Mouse (Mus musculus) limb, embryonic 11.5 days (tissue): Measurements from ENCODE around the gene Dxo. TPM values are rescaled to one million over a fixed set of nuclear protein-coding genes. Genes with fewer than 3 reads are reported as not detected.
A peak's percentile ranks its signal among the peaks of the same experiment; 100 is the strongest.

Source experiments
- ATAC-seq: fragments of 200-750 bp; cut with Nextera tagmentation; 2 replicates; pipeline ENCODE4 v1.8.0; 2017; ENCODE audit warnings: low read depth; ENCODE audit not compliant: insufficient number of reproducible peaks, low FRiP score, low TSS enrichment
- DNase-seq: peaks from one replicate; pipeline ENCODE4 v3.0.0-alpha.2; 2015; ENCODE audit warnings: low spot score
- H3K27ac ChIP-seq: fragments of 300-500 bp; sonication (generic); replicated peaks from 2 replicates; pipeline ENCODE4 v1.5.1; 2014; ENCODE audit warnings: low read depth, mild to moderate bottlenecking, low read length
- H3K27me3 ChIP-seq: fragments of 300-500 bp; sonication (generic); 2 replicates; pipeline ENCODE4 v1.6.1; 2014; ENCODE audit warnings: mild to moderate bottlenecking, low read length, mixed read lengths; ENCODE audit not compliant: control insufficient read depth, insufficient read depth
- H3K36me3 ChIP-seq: fragments of 300-500 bp; sonication (generic); 2 replicates; pipeline ENCODE4 v1.6.1; 2014; ENCODE audit warnings: mild to moderate bottlenecking, low read length, moderate library complexity, mixed read lengths; ENCODE audit not compliant: control insufficient read depth, insufficient read depth
- H3K4me1 ChIP-seq: fragments of 300-500 bp; sonication (generic); 2 replicates; pipeline ENCODE4 v1.6.1; 2014; ENCODE audit warnings: low read length, mixed read lengths; ENCODE audit not compliant: control insufficient read depth, insufficient read depth
- H3K4me2 ChIP-seq: fragments of 300-500 bp; sonication (generic); 2 replicates; pipeline ENCODE4 v1.6.1; 2014; ENCODE audit warnings: low read depth, mild to moderate bottlenecking, moderate library complexity; ENCODE audit not compliant: severe bottlenecking
- H3K4me3 ChIP-seq: fragments of 300-500 bp; sonication (generic); 2 replicates; pipeline ENCODE4 v1.5.1; 2014; ENCODE audit warnings: low read depth, low read length
- H3K9ac ChIP-seq: fragments of 300-500 bp; sonication (generic); 2 replicates; pipeline ENCODE4 v1.6.1; 2014; ENCODE audit warnings: mild to moderate bottlenecking, low read length
- H3K9me3 ChIP-seq: fragments of 300-500 bp; sonication (generic); 2 replicates; pipeline ENCODE4 v1.6.1; 2016; ENCODE audit warnings: low read length; ENCODE audit not compliant: control insufficient read depth
- WGBS: fragments of 180-500 bp; shearing (Covaris S2); extraction: QIAGEN DNeasy Blood & Tissue Kit; methylation state at CpG from one replicate; pipeline ENCODE4 v1.1.7; 2014; 5-methylcytosine and 5-hydroxymethylcytosine counted together
- polyA plus RNA-seq: library from polyadenylated mRNA; unstranded; fragments of >200 nt; fragmentation: Nextera tagmentation; extraction: Ambion mirVana; gene quantifications from 2 replicates; pipeline ENCODE4 v1.2.1, GENCODE M21; 2014

The Dxo gene
- polyA plus RNA-seq, 1 experiment from 2014 or later, result 74.6 TPM

DNA sequence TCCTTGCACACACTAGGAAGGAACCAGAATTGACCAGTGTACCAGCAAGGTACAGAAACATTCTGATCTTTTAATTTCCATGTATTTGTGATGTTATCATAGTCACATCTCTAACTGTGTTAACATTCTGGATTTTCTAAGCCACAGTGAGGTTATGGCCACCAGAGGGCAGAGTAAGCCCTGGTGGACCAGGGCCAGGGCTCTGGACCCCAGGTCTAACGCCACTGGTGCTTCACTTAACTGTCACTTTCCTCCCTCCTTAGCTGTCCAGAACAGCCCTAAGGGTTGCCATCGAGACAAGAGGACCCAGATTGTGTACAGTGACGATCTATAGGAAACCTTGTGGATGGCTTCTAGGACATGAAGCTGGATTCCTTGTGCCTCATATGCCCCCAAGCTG lies 19.0 kb downstream of the Dxo start:
- Histone ChIP-seq H3K36me3 (peaks cover 18% of the 10 kb centered on the region), H3K27ac (no peak overlapping the region), H3K27me3 (no peaks in the 10 kb centered on the region), H3K4me2 (no peak overlapping the region), H3K4me1 (peaks cover 10% of the 10 kb centered on the region), H3K9ac (no peak overlapping the region), H3K9me3 (no peaks in the 10 kb centered on the region), H3K4me3 (no peak overlapping the region)
- DNase-seq (peak; percentile 65), ATAC-seq (no peak)
- WGBS, result 46% methylated on average over 3 of the region's 3 CpGs

DNA sequence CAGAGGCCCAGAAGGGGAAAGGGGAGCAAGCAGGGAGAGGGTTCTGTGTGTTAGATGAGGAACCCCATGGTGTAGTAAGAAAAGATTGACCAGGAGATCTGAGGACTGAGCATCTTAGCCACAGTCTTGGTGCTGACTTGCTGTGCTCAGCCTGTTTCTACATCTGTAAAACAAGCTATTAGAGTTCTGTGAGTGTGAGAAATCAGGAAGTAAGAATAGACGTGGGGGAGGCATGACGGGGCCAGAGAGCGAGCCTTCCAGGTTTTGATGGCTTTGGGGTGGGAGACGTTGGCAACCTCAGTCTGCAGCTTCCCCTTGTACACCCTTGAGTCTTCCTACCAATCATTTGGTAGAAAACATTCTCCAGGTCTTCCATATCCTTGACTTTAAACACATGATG lies 21.9 kb downstream of the Dxo start:
- H3K4me3 ChIP-seq, result no peak overlapping the region
- no peaks in the 10 kb centered on the region for H3K4me1 ChIP-seq
- no peak overlapping the region for H3K4me2 ChIP-seq
- 86% methylated on average over 4 of the region's 4 CpGs for WGBS
- no peaks in the 10 kb centered on the region for H3K27me3 ChIP-seq
- H3K36me3 ChIP-seq, result peaks cover 14% of the 10 kb centered on the region
- no peaks in the 10 kb centered on the region for H3K9me3 ChIP-seq
- ATAC-seq (no peak), DNase-seq (no peak)
- H3K27ac ChIP-seq, result no peak overlapping the region
- no peak overlapping the region for H3K9ac ChIP-seq

DNA sequence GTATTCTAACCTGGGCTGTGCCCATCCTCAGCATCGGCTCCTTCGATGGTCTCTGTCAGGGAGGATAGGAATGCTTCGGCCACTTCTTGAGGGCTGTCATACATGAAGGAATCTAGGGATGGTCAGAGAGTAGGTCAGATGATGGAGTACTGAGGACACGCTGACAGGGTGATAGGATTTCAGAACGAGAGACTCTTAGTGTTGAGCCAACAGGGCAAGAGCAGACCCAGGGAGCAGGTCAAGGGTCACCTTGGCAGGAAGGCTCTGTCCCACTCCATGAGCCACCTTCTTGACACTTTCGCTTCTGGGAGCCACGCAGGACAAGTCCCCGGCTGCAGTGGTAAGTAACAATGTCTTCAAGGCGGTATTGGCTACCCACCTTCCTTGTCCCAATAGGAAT lies 23.7 kb downstream of the Dxo start:
- Histone ChIP-seq H3K4me3 (no peak overlapping the region), H3K36me3 (peaks cover 7% of the 10 kb centered on the region), H3K27me3 (no peaks in the 10 kb centered on the region), H3K9ac (no peak overlapping the region), H3K9me3 (no peaks in the 10 kb centered on the region), H3K4me1 (no peaks in the 10 kb centered on the region), H3K27ac (no peak overlapping the region), H3K4me2 (no peak overlapping the region)
- DNase-seq, result no peak
- ATAC-seq, result no peak
- 89% methylated on average over 9 of the region's 9 CpGs for WGBS

DNA sequence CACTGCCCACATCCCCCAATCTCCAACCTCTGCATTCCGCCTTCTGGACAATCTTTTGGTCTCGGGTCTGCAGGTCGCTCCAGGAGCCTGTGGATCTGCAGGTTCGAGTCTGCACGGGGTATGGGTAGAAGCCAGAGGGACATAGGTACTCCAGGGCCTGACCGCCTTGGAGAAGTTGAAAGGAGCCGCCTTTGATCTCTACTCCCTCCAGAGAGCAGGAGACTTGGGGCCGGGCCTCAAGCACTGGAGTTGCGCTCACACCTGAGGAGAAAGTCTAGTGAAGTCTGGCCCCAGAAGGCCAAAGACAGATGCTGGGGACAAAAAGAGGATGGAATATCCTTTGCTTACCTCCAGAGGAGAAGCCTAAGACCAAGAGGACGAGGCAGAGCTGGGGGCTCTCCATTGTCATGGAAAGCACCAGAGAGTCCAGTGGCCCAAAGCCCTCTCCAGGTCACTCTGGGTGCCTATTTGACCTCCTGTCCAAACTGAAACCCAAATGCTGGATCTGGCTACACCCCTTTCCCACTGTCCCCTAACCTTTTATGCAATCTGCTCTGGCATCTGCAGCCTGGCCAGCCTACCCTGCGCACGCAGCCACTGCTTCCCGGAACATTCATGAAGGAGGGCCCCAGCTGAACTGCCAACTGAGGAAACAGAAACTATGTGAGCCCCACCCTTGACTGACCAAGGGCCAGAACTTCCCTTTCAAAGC lies 25.0 kb downstream of the Dxo start:
- ATAC-seq, result no peak
- no peak overlapping the region for H3K4me3 ChIP-seq
- WGBS, result 63% methylated on average over 13 of the region's 13 CpGs
- no peak for DNase-seq
- H3K36me3 ChIP-seq, result peaks cover 4% of the 10 kb centered on the region; the same call in 1 of the 2 replicates
- no peaks in the 10 kb centered on the region for H3K27me3 ChIP-seq
- H3K9ac ChIP-seq, result no peak overlapping the region
- H3K4me1 ChIP-seq, result no peaks in the 10 kb centered on the region
- no peak overlapping the region for H3K4me2 ChIP-seq
- H3K27ac ChIP-seq, result no peak overlapping the region
- H3K9me3 ChIP-seq, result no peaks in the 10 kb centered on the region

DNA sequence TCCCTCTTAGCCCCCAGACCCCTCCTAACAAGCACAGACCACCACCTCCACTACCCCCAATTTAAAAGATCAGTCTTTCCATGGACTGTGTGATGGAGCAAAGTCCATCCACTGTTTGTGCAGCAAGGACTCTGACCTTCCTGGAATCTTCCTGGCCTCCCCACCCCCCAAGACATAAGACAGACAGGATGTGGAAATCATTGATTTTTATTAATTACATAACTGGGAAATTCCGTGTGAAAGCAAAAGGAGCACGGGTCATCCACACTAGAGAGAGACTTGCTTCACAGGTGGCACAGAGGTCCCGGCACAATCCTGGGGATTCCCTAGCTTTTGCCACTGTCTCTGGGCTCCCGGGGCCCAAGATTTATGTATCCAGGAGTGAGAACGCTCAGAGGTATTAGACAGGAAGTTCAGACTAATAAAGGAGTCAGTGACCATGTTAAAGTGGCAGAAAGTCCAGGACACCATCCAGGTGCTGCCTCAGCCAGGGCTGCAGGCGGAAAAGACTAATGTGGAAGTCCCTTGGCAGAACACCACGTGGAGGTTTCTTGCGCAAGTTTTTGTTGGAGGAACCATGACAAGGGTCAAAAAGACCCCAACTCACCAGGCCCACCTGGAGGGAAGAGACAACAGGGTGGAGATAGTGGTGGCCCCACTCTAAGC lies 25.7 kb downstream of the Dxo start, which contains the start of gene Cfb:
Gene Cfb (minus strand): TSS at position 103 of the 666 bp plus-strand sequence.
- no peak for DNase-seq
- 59% methylated on average over 8 of the region's 8 CpGs for WGBS
- H3K9ac ChIP-seq, result no peak within 1 kb of the TSS

DNA sequence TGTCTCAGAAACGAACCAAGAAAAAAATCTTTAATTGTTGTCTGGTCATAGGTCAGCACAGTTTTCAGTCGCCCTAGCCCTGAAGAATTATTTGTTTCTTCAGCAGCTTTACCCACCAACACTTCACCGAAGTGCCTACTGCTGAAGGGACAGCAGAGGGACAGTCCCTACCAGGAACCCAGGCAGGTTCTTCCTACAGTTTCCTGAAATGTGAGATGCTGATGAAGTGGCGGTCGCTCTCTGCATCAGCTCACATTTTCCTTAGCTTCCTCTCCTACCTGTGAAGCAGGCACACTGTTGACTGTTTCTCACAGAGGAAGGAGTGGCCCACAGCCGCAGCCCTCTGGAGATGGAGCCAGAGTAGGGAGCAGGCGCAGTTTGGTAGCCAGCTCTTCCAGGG lies 29.2 kb downstream of the Dxo start:
- WGBS, result 60% methylated on average over 7 of the region's 7 CpGs
- Histone ChIP-seq H3K4me1 (no peaks in the 10 kb centered on the region), H3K27ac (no peak overlapping the region), H3K4me2 (no peak overlapping the region), H3K27me3 (no peaks in the 10 kb centered on the region), H3K9ac (no peak overlapping the region), H3K9me3 (no peaks in the 10 kb centered on the region), H3K4me3 (no peak overlapping the region), H3K36me3 (no peaks in the 10 kb centered on the region)
- no peak for DNase-seq
- no peak for ATAC-seq

More for the DNA sequence above, 25.7 kb downstream of the Dxo start, which contains the start of gene Cfb:
- Histone ChIP-seq H3K27me3 (no peaks in the 10 kb centered on the region), H3K27ac (no peak within 1 kb of the TSS), H3K4me3 (no peak within 1 kb of the TSS), H3K4me1 (no peaks in the 10 kb centered on the region), H3K36me3 (no peaks in the 10 kb centered on the region), H3K9me3 (no peaks in the 10 kb centered on the region), H3K4me2 (no peak within 1 kb of the TSS)
- ATAC-seq, result no peak

DNA sequence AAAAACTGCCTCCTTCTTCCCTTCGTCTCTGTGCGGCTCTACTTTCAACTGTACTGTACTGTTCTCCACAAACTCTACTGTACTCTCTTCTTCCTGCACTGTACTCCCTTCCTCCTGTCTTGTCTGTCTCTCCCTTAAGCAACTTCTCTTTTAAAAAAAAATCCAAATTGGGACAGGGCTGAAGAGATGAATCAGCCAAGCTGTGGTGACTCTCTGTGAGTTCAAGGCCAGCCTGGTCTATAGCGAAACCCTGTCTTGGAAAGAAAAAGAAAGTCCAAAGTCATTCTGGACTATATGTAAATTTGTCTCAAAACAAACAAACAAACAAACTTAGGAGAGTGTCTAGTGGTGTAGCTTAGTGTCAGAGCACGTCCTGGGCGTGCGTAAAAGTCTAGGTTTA lies 37.5 kb downstream of the Dxo start:
- H3K36me3 ChIP-seq, result no peaks in the 10 kb centered on the region

DNA sequence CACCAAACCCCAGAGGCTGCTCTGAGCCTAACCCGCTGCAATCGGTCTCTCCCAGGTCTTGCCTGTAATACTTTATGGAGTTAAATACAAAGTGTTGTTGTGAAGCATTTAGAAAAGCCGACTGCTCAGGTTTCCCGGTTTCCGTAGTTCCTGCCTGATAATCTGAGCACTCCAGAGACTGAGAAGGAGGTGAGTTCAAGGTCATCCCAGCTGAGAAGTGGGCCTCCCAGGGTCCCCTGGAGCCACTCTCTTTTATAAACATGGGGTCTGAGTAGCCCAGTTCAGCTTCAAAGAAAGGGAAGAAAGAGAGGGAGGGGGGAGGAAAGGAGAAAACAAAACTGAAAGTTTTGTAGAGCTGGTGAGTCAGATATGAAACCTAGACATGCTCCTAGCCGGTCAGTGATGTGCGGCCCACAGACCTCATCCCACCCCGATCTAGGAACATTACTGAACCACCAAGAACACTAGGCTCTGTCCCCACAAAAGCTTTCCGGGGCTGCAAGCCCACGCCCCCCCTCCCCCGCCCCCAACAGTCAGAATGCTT lies 42.6 kb downstream of the Dxo start, which contains the start of gene Zbtb12:
Gene Zbtb12 (plus strand): TSS at position 148 of the 544 bp plus-strand sequence.
- 60% methylated on average over 11 of the region's 11 CpGs for WGBS
- ATAC-seq (no peak), DNase-seq (no peak)
- Histone ChIP-seq H3K36me3 (no peaks in the 10 kb centered on the region), H3K4me1 (no peaks in the 10 kb centered on the region), H3K9me3 (no peaks in the 10 kb centered on the region), H3K9ac (no peak within 1 kb of the TSS), H3K4me2 (no peak within 1 kb of the TSS), H3K27ac (no peak within 1 kb of the TSS), H3K4me3 (no peak within 1 kb of the TSS), H3K27me3 (no peaks in the 10 kb centered on the region)

More for the DNA sequence above, 37.5 kb downstream of the Dxo start:
- H3K27ac ChIP-seq, result no peak overlapping the region
- 91% methylated on average over 6 of the region's 6 CpGs for WGBS
- H3K4me1 ChIP-seq, result no peaks in the 10 kb centered on the region
- no peaks in the 10 kb centered on the region for H3K9me3 ChIP-seq
- ATAC-seq, result no peak
- H3K27me3 ChIP-seq, result no peaks in the 10 kb centered on the region
- no peak overlapping the region for H3K9ac ChIP-seq
- no peak overlapping the region for H3K4me3 ChIP-seq
- DNase-seq, result no peak
- H3K4me2 ChIP-seq, result no peak overlapping the region
